ENCODE assay signal across 18 mouse cellular contexts in genomic region chr3:51861631-51862030, GRCm38 (mm10).
"Had no signal": no experiment of that assay in that cellular context is flagged by ENCODE, and none has a peak within 500 bp of the region (broad histone marks: within the 10 kb centered on the region; RNA-seq: fewer than 3 reads in every experiment).

No protein-coding gene starts in this region.

- H3K27me3 ChIP-seq: midbrain, embryonic 12.5 days; neural tube, embryonic 12.5 days had no signal

- H3K9me3 ChIP-seq: midbrain, embryonic 10.5 days; midbrain, embryonic 12.5 days; neural tube, embryonic 12.5 days had no signal

- H3K4me3 ChIP-seq: midbrain, embryonic 10.5 days; midbrain, embryonic 12.5 days; myocyte; neural tube, embryonic 12.5 days had no signal

- H3K4me2 ChIP-seq: lung, embryonic 14.5 days; midbrain, embryonic 12.5 days; neural tube, embryonic 12.5 days had no signal

- H3K9ac ChIP-seq: liver, embryonic 14.5 days; lung, embryonic 14.5 days; midbrain, embryonic 12.5 days; neural tube, embryonic 12.5 days had no signal

- DNase-seq: lung, adult 18-20 months; lung, embryonic 14.5 days; lung, postnatal 10 days; lung, postnatal 4 days; midbrain, embryonic 14.5 days; retina, postnatal 1 day; right cerebral cortex, adult 18-20 months; right cerebral cortex, postnatal 25 days; right cerebral cortex, postnatal 4 days; spleen, adult 18-20 months; thymus, adult 18-20 months; thymus, postnatal 14 days; thymus, postnatal 36 days had no signal

- H3K27ac ChIP-seq: liver, embryonic 14.5 days; midbrain, embryonic 12.5 days; neural tube, embryonic 12.5 days had no signal
